Mouse (Mus musculus): ENCODE results near the gene Tnks2.

The Tnks2 gene

GRCm38 (mm10) chr19:36940064-36940463 lies 106.0 kb downstream of the Tnks2 start:
- no peak for DNase-seq

Data from embryo, embryonic 11 days (tissue).